ENCODE assay signal across 29 mouse cellular contexts in the genomic region with DNA sequence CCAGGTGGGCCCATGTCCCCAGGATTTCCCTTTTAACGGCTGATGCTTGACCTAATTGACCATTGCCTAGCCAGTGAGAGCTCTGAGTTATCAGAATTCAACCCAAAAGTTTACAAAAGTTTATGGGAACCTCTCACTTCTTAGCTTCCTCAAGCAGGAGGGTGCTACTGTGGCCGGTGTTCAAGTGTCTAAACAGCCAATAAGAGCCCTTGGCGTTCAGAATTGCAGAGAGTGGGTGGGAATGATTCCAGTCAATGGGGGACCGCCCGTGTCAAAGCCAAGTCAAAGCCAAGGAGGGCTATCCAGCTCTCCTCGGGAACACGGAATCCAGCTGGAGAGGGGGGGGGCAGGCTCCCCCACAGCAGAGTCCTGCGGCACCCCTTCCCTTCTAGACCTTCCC. TPM values are rescaled to one million over a fixed set of nuclear protein-coding genes. Genes with fewer than 3 reads are reported as not detected.
DNase-seq lines count a peak whose midpoint lies in the region; ATAC-seq and TF ChIP-seq lines count a peak whose summit lies in the region.
"Had no signal": no experiment of that assay in that cellular context is flagged by ENCODE, and none has a peak within 500 bp of the region (broad histone marks: within the 10 kb centered on the region; RNA-seq: fewer than 3 reads in every experiment).

No protein-coding gene starts in this region.

- no peak overlapping the region for H3K4me3 ChIP-seq in liver, embryonic 11.5 days (ENCODE audit: low read depth, low read length)
- no peak overlapping the region for H3K4me3 ChIP-seq in midbrain, embryonic 11.5 days (ENCODE audit: low read depth, low read length)
- no peak overlapping the region for H3K4me3 ChIP-seq in midbrain, postnatal 0 days (ENCODE audit: low read depth, low read length)
- H3K4me3 ChIP-seq in cortical plate, adult 2 months (ENCODE audit: insufficient read depth, low read length): no peak overlapping the region
- no peak overlapping the region for H3K4me3 ChIP-seq in kidney, adult 2 months (ENCODE audit: insufficient read depth, low read depth, low read length)
- H3K4me3 ChIP-seq: embryonic facial prominence, embryonic 13.5 days; erythroblast, embryonic 14.5 days; forebrain, embryonic 15.5 days; gastrocnemius, adult 2 months; heart, embryonic 15.5 days had no signal

- WGBS in liver, embryonic 11.5 days: 44% methylated on average over 8 of the region's 8 CpGs
- WGBS in midbrain, embryonic 11.5 days: 61% methylated on average over 8 of the region's 8 CpGs
- WGBS in midbrain, postnatal 0 days: 59% methylated on average over 8 of the region's 8 CpGs
- WGBS in kidney, adult 2 months: 52% methylated on average over 8 of the region's 8 CpGs

- H3K27ac ChIP-seq in liver, embryonic 11.5 days (ENCODE audit: low read depth, low read length): no peak overlapping the region
- no peak overlapping the region for H3K27ac ChIP-seq in midbrain, embryonic 11.5 days (ENCODE audit: low read depth, low read length)
- no peak overlapping the region for H3K27ac ChIP-seq in midbrain, postnatal 0 days (ENCODE audit: low read depth, low read length)
- H3K27ac ChIP-seq in cortical plate, adult 2 months (ENCODE audit: insufficient read depth, low read length): 0 out of 2 replicates have a peak overlapping the region, but pooled peaks have one; percentile 4
- no peak overlapping the region for H3K27ac ChIP-seq in kidney, adult 2 months (ENCODE audit: insufficient read depth, low read depth, low read length)
- H3K27ac ChIP-seq: embryonic facial prominence, embryonic 10.5 days; embryonic facial prominence, embryonic 13.5 days; forebrain, embryonic 12.5 days; forebrain, embryonic 15.5 days; gastrocnemius, adult 2 months; heart, embryonic 15.5 days; hindbrain, embryonic 14.5 days; hindbrain, postnatal 0 days had no signal

- no peak for DNase-seq in frontal cortex, postnatal 10 days (ENCODE audit: low spot score in 2 of 2)
- DNase-seq in liver, embryonic 11.5 days (ENCODE audit: low spot score): no peak
- DNase-seq in liver: no peak
- peak; percentile 56 for DNase-seq in midbrain, embryonic 11.5 days (ENCODE audit: low spot score, missing footprints)
- no peak for DNase-seq in midbrain, postnatal 0 days (ENCODE audit: low spot score)
- DNase-seq in kidney, adult 2 months: no peak
- DNase-seq: adrenal gland, adult 2 months; adrenal gland, postnatal 14 days; cerebellum, adult 11 months; cerebellum, adult 2 months; cerebellum, postnatal 25 days; embryo, embryonic 11 days; gastrocnemius, adult 2 months; gastrocnemius, postnatal 14 days; heart, adult 11 months; heart, postnatal 10 days; heart, postnatal 4 days had no signal

- no peak for TF ChIP-seq CTCF in midbrain, postnatal 0 days (IDR thresholded peaks at IDR 0.05)
- no peak for TF ChIP-seq CTCF in cortical plate, adult 2 months (IDR thresholded peaks at IDR 0.05; ENCODE audit: extremely low read depth, insufficient read depth, low read length)
- no peak for TF ChIP-seq CTCF in kidney, adult 2 months (conservative IDR thresholded peaks at IDR 0.05; ENCODE audit: insufficient read depth, insufficient read length, low read depth, low read length)

- ATAC-seq in frontal cortex, adult (ENCODE audit: low TSS enrichment): peak; percentile 14; the same call in 1 of the 2 replicates
- no peak for ATAC-seq in liver, embryonic 11.5 days (replicated peaks; ENCODE audit: low FRiP score)
- ATAC-seq in midbrain, embryonic 11.5 days (ENCODE audit: low FRiP score): no peak
- ATAC-seq in midbrain, postnatal 0 days (ENCODE audit: low FRiP score): no peak
- ATAC-seq: forebrain, embryonic 15.5 days; hindbrain, postnatal 0 days had no signal

- TF ChIP-seq POLR2A in cortical plate, adult 2 months (IDR thresholded peaks at IDR 0.05; ENCODE audit: extremely low read depth, insufficient read depth, low read length): no peak
- TF ChIP-seq POLR2A in kidney, adult 2 months (IDR thresholded peaks at IDR 0.05; ENCODE audit: low read depth, low read length): no peak

- peaks cover 13% of the 10 kb centered on the region for H3K4me1 ChIP-seq in liver, embryonic 11.5 days (replicated peaks; ENCODE audit: control insufficient read depth, insufficient read depth, low read length)
- peaks cover 8% of the 10 kb centered on the region; the same call in 1 of the 2 replicates for H3K4me1 ChIP-seq in midbrain, embryonic 11.5 days (ENCODE audit: control insufficient read depth, insufficient read depth, low read length)
- H3K4me1 ChIP-seq in midbrain, postnatal 0 days (ENCODE audit: insufficient read depth, low read length): no peaks in the 10 kb centered on the region
- H3K4me1 ChIP-seq in cortical plate, adult 2 months (ENCODE audit: control insufficient read depth, insufficient read depth, low read length): peaks cover 2% of the 10 kb centered on the region
- no peaks in the 10 kb centered on the region for H3K4me1 ChIP-seq in kidney, adult 2 months (ENCODE audit: control insufficient read depth, insufficient read depth, low read length)

- peak overlapping the region; percentile 64 for H3K4me2 ChIP-seq in liver, embryonic 11.5 days
- H3K4me2 ChIP-seq in midbrain, embryonic 11.5 days: no peak overlapping the region
- H3K4me2 ChIP-seq in midbrain, postnatal 0 days (ENCODE audit: low read depth, low read length, poor library complexity, severe bottlenecking): no peak overlapping the region
- H3K4me2 ChIP-seq: forebrain, embryonic 15.5 days; hindbrain, embryonic 14.5 days had no signal

- H3K9me3 ChIP-seq in liver, embryonic 11.5 days (ENCODE audit: control insufficient read depth, low read length): no peaks in the 10 kb centered on the region
- H3K9me3 ChIP-seq in midbrain, embryonic 11.5 days (ENCODE audit: control insufficient read depth, low read length): no peaks in the 10 kb centered on the region
- no peaks in the 10 kb centered on the region for H3K9me3 ChIP-seq in midbrain, postnatal 0 days (ENCODE audit: low read length)
- H3K9me3 ChIP-seq: embryonic facial prominence, embryonic 10.5 days; embryonic facial prominence, embryonic 13.5 days; forebrain, embryonic 15.5 days; heart, embryonic 15.5 days had no signal

- peaks cover 21% of the 10 kb centered on the region for H3K27me3 ChIP-seq in liver, embryonic 11.5 days (replicated peaks; ENCODE audit: control insufficient read depth, insufficient read depth, low read length)
- H3K27me3 ChIP-seq in midbrain, embryonic 11.5 days (ENCODE audit: control insufficient read depth, insufficient read depth, low read length): no peaks in the 10 kb centered on the region
- no peaks in the 10 kb centered on the region for H3K27me3 ChIP-seq in midbrain, postnatal 0 days (ENCODE audit: insufficient read depth, low read length)
- no peaks in the 10 kb centered on the region for H3K27me3 ChIP-seq in kidney, adult 2 months (replicated peaks; ENCODE audit: control insufficient read depth, insufficient read depth, low read length)

- H3K36me3 ChIP-seq in liver, embryonic 11.5 days (ENCODE audit: control insufficient read depth, insufficient read depth, low read length): no peaks in the 10 kb centered on the region
- no peaks in the 10 kb centered on the region for H3K36me3 ChIP-seq in midbrain, embryonic 11.5 days (ENCODE audit: control insufficient read depth, insufficient read depth, low read length)
- H3K36me3 ChIP-seq in midbrain, postnatal 0 days (ENCODE audit: insufficient read depth, low read length): peaks cover 16% of the 10 kb centered on the region
- H3K36me3 ChIP-seq in kidney, adult 2 months (ENCODE audit: control insufficient read depth, insufficient read depth, low read length): no peaks in the 10 kb centered on the region
- H3K36me3 ChIP-seq: embryonic facial prominence, embryonic 10.5 days; embryonic facial prominence, embryonic 13.5 days; forebrain, embryonic 12.5 days; G1E; heart, embryonic 15.5 days had no signal

- H3K9ac ChIP-seq in liver, embryonic 11.5 days (ENCODE audit: low read depth, low read length): no peak overlapping the region
- no peak overlapping the region for H3K9ac ChIP-seq in midbrain, embryonic 11.5 days (ENCODE audit: low read length)
- no peak overlapping the region for H3K9ac ChIP-seq in midbrain, postnatal 0 days (replicated peaks; ENCODE audit: low read length, poor library complexity, severe bottlenecking)
- H3K9ac ChIP-seq: embryonic facial prominence, embryonic 13.5 days; forebrain, embryonic 15.5 days; heart, embryonic 15.5 days; hindbrain, embryonic 14.5 days had no signal

RNA-seq across cellular contexts. Expression of a gene that starts 7.4 kb away (rescaled TPM):
- polyA plus RNA-seq in liver, embryonic 11.5 days (2014; fragmentation: Nextera tagmentation; extraction: Ambion mirVana): 9.8 and 11.9 TPM in 2 replicates
- polyA plus RNA-seq in midbrain, embryonic 11.5 days (2014; fragmentation: Nextera tagmentation; extraction: Ambion mirVana): 20.3 and 22.3 TPM in 2 replicates
- 33.7 and 38.6 TPM in 2 replicates for total RNA-seq in midbrain, postnatal 0 days (2014; rRNA removed)
- 7.1 and 8.0 TPM in 2 replicates for polyA plus RNA-seq in midbrain, postnatal 0 days (2015; fragmentation: Nextera tagmentation; extraction: Ambion mirVana)
- polyA plus RNA-seq in cortical plate, adult 2 months (2012; rRNA removed): 7.3 and 8.1 TPM in 2 replicates
- polyA plus RNA-seq in kidney, adult 2 months (2012; rRNA removed): 10.5 and 10.9 TPM in 2 replicates

RNA-seq across cellular contexts. Expression of a gene that starts 11.3 kb away (rescaled TPM):
- polyA plus RNA-seq in liver, embryonic 11.5 days (2014; fragmentation: Nextera tagmentation; extraction: Ambion mirVana): 6.1 and 7.2 TPM in 2 replicates
- polyA plus RNA-seq in midbrain, embryonic 11.5 days (2014; fragmentation: Nextera tagmentation; extraction: Ambion mirVana): 19.1 and 22.2 TPM in 2 replicates
- 129 and 165 TPM in 2 replicates for total RNA-seq in midbrain, postnatal 0 days (2014; rRNA removed)
- polyA plus RNA-seq in midbrain, postnatal 0 days (2015; fragmentation: Nextera tagmentation; extraction: Ambion mirVana): 129 and 136 TPM in 2 replicates
- 183 and 199 TPM in 2 replicates for polyA plus RNA-seq in cortical plate, adult 2 months (2012; rRNA removed)
- 6.0 and 9.1 TPM in 2 replicates for polyA plus RNA-seq in kidney, adult 2 months (2012; rRNA removed)

RNA-seq across cellular contexts. Expression of a gene that starts 15.2 kb away (rescaled TPM):
- 131 TPM in 2 replicates for polyA plus RNA-seq in liver, embryonic 11.5 days (2014; fragmentation: Nextera tagmentation; extraction: Ambion mirVana)
- 3.4 and 5.2 TPM in 2 replicates for polyA plus RNA-seq in midbrain, embryonic 11.5 days (2014; fragmentation: Nextera tagmentation; extraction: Ambion mirVana)
- 2.7 TPM in 1 of 2 replicates, not detected in the other for total RNA-seq in midbrain, postnatal 0 days (2014; rRNA removed)
- polyA plus RNA-seq in midbrain, postnatal 0 days (2015; fragmentation: Nextera tagmentation; extraction: Ambion mirVana): 1.7 and 1.9 TPM in 2 replicates
- 12.6 and 15.3 TPM in 2 replicates for polyA plus RNA-seq in cortical plate, adult 2 months (2012; rRNA removed)
- polyA plus RNA-seq in kidney, adult 2 months (2012; rRNA removed): 14.0 and 16.7 TPM in 2 replicates

RNA-seq across cellular contexts. Expression of a gene that starts 20.8 kb away (rescaled TPM):
- polyA plus RNA-seq in liver, embryonic 11.5 days (2014; fragmentation: Nextera tagmentation; extraction: Ambion mirVana): 45.0 and 51.0 TPM in 2 replicates
- polyA plus RNA-seq in midbrain, embryonic 11.5 days (2014; fragmentation: Nextera tagmentation; extraction: Ambion mirVana): 30.6 and 35.7 TPM in 2 replicates
- total RNA-seq in midbrain, postnatal 0 days (2014; rRNA removed): 32.1 and 50.9 TPM in 2 replicates
- 44.2 and 50.1 TPM in 2 replicates for polyA plus RNA-seq in midbrain, postnatal 0 days (2015; fragmentation: Nextera tagmentation; extraction: Ambion mirVana)
- 57.0 and 57.7 TPM in 2 replicates for polyA plus RNA-seq in cortical plate, adult 2 months (2012; rRNA removed)
- 313 and 353 TPM in 2 replicates for polyA plus RNA-seq in kidney, adult 2 months (2012; rRNA removed)

RNA-seq across cellular contexts. Expression of a gene that starts 20.9 kb away (rescaled TPM):
- polyA plus RNA-seq in liver, embryonic 11.5 days (2014; fragmentation: Nextera tagmentation; extraction: Ambion mirVana): 2.2 and 2.9 TPM in 2 replicates
- polyA plus RNA-seq in midbrain, embryonic 11.5 days (2014; fragmentation: Nextera tagmentation; extraction: Ambion mirVana): 2.4 and 3.4 TPM in 2 replicates
- total RNA-seq in midbrain, postnatal 0 days (2014; rRNA removed): 6.6 and 12.2 TPM in 2 replicates
- polyA plus RNA-seq in midbrain, postnatal 0 days (2015; fragmentation: Nextera tagmentation; extraction: Ambion mirVana): 4.7 and 5.2 TPM in 2 replicates
- 24.4 and 27.3 TPM in 2 replicates for polyA plus RNA-seq in cortical plate, adult 2 months (2012; rRNA removed)
- polyA plus RNA-seq in kidney, adult 2 months (2012; rRNA removed): 4.3 and 4.8 TPM in 2 replicates
- total RNA-seq: common myeloid progenitor, adult 5-6 weeks had no signal
- polyA plus RNA-seq: erythroblast, embryonic 14.5 days had no signal
